Mouse (Mus musculus) CH12.LX (cell line): ENCODE data around the gene Igf1r. TPM values are rescaled to one million over a fixed set of nuclear protein-coding genes. Genes with fewer than 3 reads are reported as not detected.

ENCODE experiments used
- DNase-seq: peaks from one replicate; pipeline ENCODE4 v3.0.0-alpha.2; 2013; ENCODE audit errors: extremely low read depth
- H3K27ac ChIP-seq: 2 replicates; pipeline ENCODE4 v1.5.1; 2012; ENCODE audit warnings: low read depth, mild to moderate bottlenecking, control low read depth, moderate library complexity; ENCODE audit not compliant: insufficient read depth
- H3K27me3 ChIP-seq: replicated peaks from 2 replicates; pipeline ENCODE3; 2012; ENCODE audit warnings: inconsistent platforms
- H3K36me3 ChIP-seq, 2 experiments: replicated peaks in 1 of 2; 2 replicates each; pipeline versions ENCODE3 to v1.6.1; 2012; ENCODE audit warnings: inconsistent platforms in 1 of 2, low read length in 1 of 2, mild to moderate bottlenecking in 1 of 2, mixed read lengths in 1 of 2, moderate library complexity in 1 of 2; ENCODE audit not compliant: control insufficient read depth in 1 of 2, insufficient read depth in 1 of 2
- H3K4me1 ChIP-seq, 2 experiments: 2 replicates each; pipeline ENCODE4 v1.6.1; 2012; ENCODE audit warnings: inconsistent platforms in 1 of 2, moderate library complexity in 1 of 2; ENCODE audit not compliant: insufficient read depth in 2 of 2, control insufficient read depth in 1 of 2
- H3K4me2 ChIP-seq: 2 replicates; pipeline ENCODE4 v1.6.1; 2012; ENCODE audit warnings: low read depth, mild to moderate bottlenecking, control low read depth; ENCODE audit not compliant: poor library complexity, insufficient read depth, severe bottlenecking
- H3K4me3 ChIP-seq, 3 experiments: fragments of 150-350 bp in 1 of 3; sonication (generic) in 1 of 3; replicated peaks in 1 of 3; 2 replicates each; pipeline versions ENCODE3 to v1.5.1; 2011 to 2012; ENCODE audit warnings: low read depth in 2 of 3, low read length in 2 of 3, mild to moderate bottlenecking in 2 of 3, moderate library complexity in 2 of 3, control low read depth in 1 of 3, improper control_type of control experiment in 1 of 3, inconsistent platforms in 1 of 3, mixed read lengths in 1 of 3; ENCODE audit not compliant: poor library complexity in 1 of 3
- H3K79me2 ChIP-seq: replicated peaks from 2 replicates; pipeline ENCODE4 v1.6.1; 2012; ENCODE audit warnings: mild to moderate bottlenecking, moderate library complexity; ENCODE audit not compliant: control insufficient read depth, poor library complexity, insufficient read depth, severe bottlenecking; ENCODE audit errors: extremely low read depth
- H3K9ac ChIP-seq: 2 replicates; pipeline ENCODE4 v1.6.1; 2012; ENCODE audit warnings: low read depth, mild to moderate bottlenecking, control low read depth, moderate library complexity; ENCODE audit not compliant: insufficient read depth
- H3K9me3 ChIP-seq: replicated peaks from 2 replicates; pipeline ENCODE3; 2012; ENCODE audit warnings: low read length, inconsistent platforms, mixed read lengths
- BHLHE40 ChIP-seq: IDR thresholded peaks from 2 replicates; pipeline ENCODE4 v1.6.1; 2011; ENCODE audit warnings: mild to moderate bottlenecking, low read depth, low read length, improper control_type of control experiment
- CHD1 ChIP-seq: IDR thresholded peaks from 2 replicates; pipeline ENCODE4 v1.6.1; 2012; ENCODE audit warnings: low read depth, low read length, improper control_type of control experiment, inconsistent platforms
- CHD2 ChIP-seq: IDR thresholded peaks from 2 replicates; pipeline ENCODE4 v1.6.1; 2011; ENCODE audit warnings: low read length, improper control_type of control experiment
- CTCF ChIP-seq, 2 experiments: IDR thresholded peaks in 1 of 2; conservative IDR thresholded peaks in 1 of 2; 2 replicates each; pipeline ENCODE4 v1.5.1; 2011 to 2012; ENCODE audit warnings: low read depth in 2 of 2, low read length in 2 of 2, improper control_type of control experiment in 1 of 2, inconsistent platforms in 1 of 2, mild to moderate bottlenecking in 1 of 2, moderate library complexity in 1 of 2
- E2F4 ChIP-seq: IDR thresholded peaks from 2 replicates; pipeline ENCODE4 v1.6.1; 2011; ENCODE audit warnings: low read depth, low read length, improper control_type of control experiment; ENCODE audit not compliant: insufficient replicate concordance
- ELF1 ChIP-seq: IDR thresholded peaks from 2 replicates; pipeline ENCODE4 v1.6.1; 2014; ENCODE audit warnings: low read depth, mild to moderate bottlenecking, inconsistent platforms, low read length, improper control_type of control experiment
- EP300 ChIP-seq: IDR thresholded peaks from 2 replicates; pipeline ENCODE4 v1.6.1; 2011; ENCODE audit warnings: low read length, improper control_type of control experiment
- ETS1 ChIP-seq: conservative IDR thresholded peaks from 2 replicates; pipeline ENCODE4 v1.6.1; 2012; ENCODE audit warnings: low read depth, mild to moderate bottlenecking, inconsistent platforms, low read length, improper control_type of control experiment, moderate library complexity
- GABPA ChIP-seq: IDR thresholded peaks from 2 replicates; pipeline ENCODE4 v1.6.1; 2012; ENCODE audit warnings: low read depth, low read length, improper control_type of control experiment, inconsistent platforms; ENCODE audit not compliant: insufficient replicate concordance
- IRF4 ChIP-seq: IDR thresholded peaks from 2 replicates; pipeline ENCODE4 v1.6.1; 2014; ENCODE audit warnings: low read depth, mild to moderate bottlenecking, inconsistent platforms, low read length, improper control_type of control experiment
- JUN ChIP-seq: IDR thresholded peaks from 2 replicates; pipeline ENCODE4 v1.6.1; 2011; ENCODE audit warnings: low read depth, mild to moderate bottlenecking, low read length, improper control_type of control experiment, moderate library complexity; ENCODE audit not compliant: insufficient read depth
- JUND ChIP-seq: conservative IDR thresholded peaks from 2 replicates; pipeline ENCODE4 v1.6.1; 2011; ENCODE audit warnings: low read depth, low read length, improper control_type of control experiment
- MAFK ChIP-seq: IDR thresholded peaks from 2 replicates; pipeline ENCODE4 v1.6.1; 2011; ENCODE audit warnings: low read length, improper control_type of control experiment; ENCODE audit not compliant: insufficient replicate concordance
- MAX ChIP-seq: IDR thresholded peaks from 2 replicates; pipeline ENCODE4 v1.6.1; 2011; ENCODE audit warnings: low read length, improper control_type of control experiment
- MEF2A ChIP-seq: IDR thresholded peaks from 2 replicates; pipeline ENCODE4 v1.6.1; 2014; ENCODE audit warnings: low read depth, mild to moderate bottlenecking, inconsistent platforms, low read length, improper control_type of control experiment, borderline replicate concordance
- MXI1 ChIP-seq: IDR thresholded peaks from 2 replicates; pipeline ENCODE4 v1.6.1; 2011; ENCODE audit warnings: mild to moderate bottlenecking, low read depth, low read length, improper control_type of control experiment
- MYC ChIP-seq: IDR thresholded peaks from 2 replicates; pipeline ENCODE4 v1.6.1; 2011; ENCODE audit warnings: low read depth, mild to moderate bottlenecking, improper control_type of control experiment, low read length
- NRF1 ChIP-seq: IDR thresholded peaks from 2 replicates; pipeline ENCODE4 v1.6.1; 2014; ENCODE audit warnings: low read depth, mild to moderate bottlenecking, inconsistent platforms, low read length, improper control_type of control experiment, moderate library complexity
- PAX5 ChIP-seq: IDR thresholded peaks from 2 replicates; pipeline ENCODE4 v1.6.1; 2012; ENCODE audit warnings: low read length, inconsistent platforms, mixed read lengths
- POLR2A ChIP-seq: IDR thresholded peaks from 2 replicates; pipeline ENCODE4 v1.6.1; 2011; ENCODE audit warnings: low read depth, mild to moderate bottlenecking, improper control_type of control experiment, low read length
- RAD21 ChIP-seq: IDR thresholded peaks from 2 replicates; pipeline ENCODE4 v1.6.1; 2011; ENCODE audit warnings: low read depth, mild to moderate bottlenecking, low read length, improper control_type of control experiment, moderate library complexity
- SIN3A ChIP-seq: IDR thresholded peaks from 2 replicates; pipeline ENCODE4 v1.6.1; 2012; ENCODE audit warnings: low read length, improper control_type of control experiment, inconsistent platforms
- SMC3 ChIP-seq: IDR thresholded peaks from 2 replicates; pipeline ENCODE4 v1.6.1; 2011; ENCODE audit warnings: low read depth, low read length, improper control_type of control experiment
- TBP ChIP-seq: conservative IDR thresholded peaks from 2 replicates; pipeline ENCODE4 v1.6.1; 2011; ENCODE audit warnings: low read depth, low read length, improper control_type of control experiment
- UBTF ChIP-seq: IDR thresholded peaks from 2 replicates; pipeline ENCODE4 v1.6.1; 2012; ENCODE audit warnings: low read depth, mild to moderate bottlenecking, inconsistent platforms, low read length, improper control_type of control experiment, moderate library complexity
- USF1 ChIP-seq: IDR thresholded peaks from 2 replicates; pipeline ENCODE4 v1.6.1; 2014; ENCODE audit warnings: low read depth, mild to moderate bottlenecking, inconsistent platforms, low read length, improper control_type of control experiment
- USF2 ChIP-seq: conservative IDR thresholded peaks from 2 replicates; pipeline ENCODE4 v1.6.1; 2011; ENCODE audit warnings: low read depth, low read length, improper control_type of control experiment
- ZC3H11A ChIP-seq: IDR thresholded peaks from 2 replicates; pipeline ENCODE4 v1.6.1; 2012; ENCODE audit warnings: low read depth, mild to moderate bottlenecking, inconsistent platforms, low read length, improper control_type of control experiment
- ZKSCAN1 ChIP-seq: IDR thresholded peaks from 2 replicates; pipeline ENCODE4 v1.6.1; 2012; ENCODE audit warnings: low read depth, inconsistent platforms, low read length, improper control_type of control experiment, borderline replicate concordance
- ZMIZ1 ChIP-seq: IDR thresholded peaks from 2 replicates; pipeline ENCODE4 v1.6.1; 2012; ENCODE audit warnings: low read depth, mild to moderate bottlenecking, inconsistent platforms, low read length, improper control_type of control experiment
- ZNF384 ChIP-seq: IDR thresholded peaks from 2 replicates; pipeline ENCODE4 v1.6.1; 2012; ENCODE audit warnings: low read depth, low read length, improper control_type of control experiment, inconsistent platforms
- dilution Hi-C: fragments of 300-500 bp; cut with MboI; formaldehyde crosslinking; loops from 2 replicates; pipeline ENCODE4 v1.14.3; 2020; ENCODE audit warnings: low sequenced_read_pairs; ENCODE audit not compliant: extremely low pct_unique_long_range_greater_than_20kb, extremely low pct_ligation_motif_present
- in situ Hi-C: fragments of 300-500 bp; cut with MboI; formaldehyde crosslinking; loops from 3 replicates; pipeline ENCODE4 v1.14.3; 2019; ENCODE audit warnings: low sequenced_read_pairs, low pct_ligation_motif_present, low pct_unique_long_range_greater_than_20kb, mixed read lengths
- polyA plus RNA-seq: library from polyadenylated mRNA; unstranded; fragments of >175 nt; gene quantifications from 2 replicates; pipeline ENCODE4 v1.2.1, GENCODE M21; 2012; ENCODE audit warnings: low read depth; ENCODE audit not compliant: insufficient read length
- total RNA-seq, 2 experiments: library from RNA; depleted of rRNA; stranded (reverse); fragments of 300-350 nt in 1 of 2; fragments of >200 nt in 1 of 2; gene quantifications; 2 replicates each; pipeline ENCODE4 v1.2.3; 2012 to 2014

The Igf1r gene
- total and polyA plus RNA-seq, 3 experiments, result 0.19 to 1.6 (median 0.29) TPM

DNA sequence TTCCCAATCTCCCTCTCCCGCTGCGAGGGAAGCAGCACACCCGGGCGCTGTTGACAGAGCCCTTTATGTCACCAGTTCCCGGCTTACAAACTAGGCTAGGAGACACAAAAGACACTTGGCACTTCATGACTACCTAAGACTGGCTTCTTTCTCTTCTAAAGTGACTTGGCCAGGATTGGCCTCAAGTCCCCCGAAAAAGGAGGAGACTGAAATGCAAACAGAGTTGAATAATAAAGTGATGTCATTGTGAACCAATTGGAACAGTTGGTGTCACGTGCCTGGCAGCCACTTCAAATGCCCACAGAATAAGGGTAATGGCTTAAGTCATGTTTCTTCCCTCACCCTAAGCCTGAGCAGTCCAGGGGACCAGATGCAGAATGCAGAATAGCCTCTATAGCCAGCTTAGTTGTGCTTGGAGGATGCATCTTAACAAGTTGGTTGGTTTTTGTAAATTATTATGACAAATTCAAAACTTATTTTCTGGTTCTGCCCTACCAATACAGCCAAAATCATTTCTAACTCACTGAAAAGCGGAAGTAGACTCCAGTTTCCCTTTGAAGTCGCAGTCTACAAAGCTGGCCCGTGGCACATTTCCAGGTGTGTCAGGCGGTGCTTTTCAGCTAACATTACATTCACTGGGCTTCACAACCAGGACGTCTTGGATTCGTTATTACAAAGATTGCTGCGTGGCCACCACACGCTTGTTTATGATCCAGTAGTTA, 150.0 kb downstream of the Igf1r start:
- Histone ChIP-seq H3K79me2 (no peaks in the 10 kb centered on the region), H3K36me3 (no peaks in the 10 kb centered on the region), H3K27ac (no peak overlapping the region), H3K4me3 (no peak overlapping the region), H3K9ac (no peak overlapping the region), H3K27me3 (no peaks in the 10 kb centered on the region), H3K4me2 (peak overlapping the region; percentile 50; the same call in 1 of the 2 replicates), H3K4me1 (peaks cover 4 to 5% of the 10 kb centered on the region in 2 experiments; a peak in 2 of 4 replicates), H3K9me3 (no peaks in the 10 kb centered on the region)
- in situ Hi-C loops, result no loop called here
- no peak for TF ChIP-seq ZKSCAN1
- 0 out of 2 replicates have a peak, but pooled peaks have one; percentile 24 for TF ChIP-seq ELF1
- no peak for TF ChIP-seq ZNF384
- no peak for TF ChIP-seq JUND
- peak; percentile 43 for TF ChIP-seq USF1
- TF ChIP-seq JUN, result no peak
- TF ChIP-seq TBP, result no peak
- no peak for TF ChIP-seq ETS1
- TF ChIP-seq EP300, result peak; percentile 62; the same call in 1 of the 2 replicates
- TF ChIP-seq NRF1, result no peak
- no peak for TF ChIP-seq RAD21
- TF ChIP-seq GABPA, result no peak
- TF ChIP-seq CHD2, result no peak
- TF ChIP-seq SMC3, result no peak
- no peak for TF ChIP-seq CTCF (conservative IDR thresholded peaks at IDR 0.05 in 1 of 2, IDR thresholded peaks at IDR 0.05 in 1 of 2; ENCODE audit: low read depth in 2 of 2, low read length in 2 of 2)
- no peak for TF ChIP-seq MYC
- TF ChIP-seq ZMIZ1, result no peak
- TF ChIP-seq MEF2A, result no peak
- no peak for TF ChIP-seq PAX5
- TF ChIP-seq USF2, result peak; percentile 50; the same call in 1 of the 2 replicates
- peak; percentile 80 for TF ChIP-seq BHLHE40
- no peak for TF ChIP-seq POLR2A
- no peak for TF ChIP-seq MXI1
- no peak for TF ChIP-seq SIN3A
- TF ChIP-seq CHD1, result no peak
- no peak for TF ChIP-seq MAFK
- no peak for TF ChIP-seq ZC3H11A
- 0 out of 2 replicates have a peak, but pooled peaks have one; percentile 23 for TF ChIP-seq IRF4
- TF ChIP-seq E2F4, result no peak
- no peak for TF ChIP-seq UBTF
- 0 out of 2 replicates have a peak, but pooled peaks have one; percentile 20 for TF ChIP-seq MAX
- dilution Hi-C loops, result no loop called here
- DNase-seq, result no peak
